Mouse (Mus musculus): ENCODE data around the gene Axdnd1. TPM values are rescaled to one million over a fixed set of nuclear protein-coding genes. Genes with fewer than 3 reads are reported as not detected.
"Not testable (repeated sequence)": the region's sequence is repeated elsewhere in the genome, so short reads cannot be mapped to it uniquely, and the experiment has no call there.

The Axdnd1 gene
- total RNA-seq, 1 experiment from 2014 or later, result not detected

GRCm38 (mm10) chr1:156365740-156366139, 55.2 kb downstream of the Axdnd1 start, which contains the start of gene Gm2000:
Gene Gm2000 (plus strand): TSS chr1:156366040.
- ATAC-seq (replicated peaks; ENCODE audit: insufficient number of reproducible peaks, low FRiP score, low TSS enrichment, poor library complexity, severe bottlenecking), result no peak

- ATAC-seq (replicated peaks; ENCODE audit: insufficient number of reproducible peaks, low FRiP score, low TSS enrichment, poor library complexity, severe bottlenecking), result no peak
Observed at GRCm38 (mm10) chr1:156352466-156352865, 68.5 kb downstream of the Axdnd1 start.

GRCm38 (mm10) chr1:156350441-156350840, 70.5 kb downstream of the Axdnd1 start:
- ATAC-seq (replicated peaks; ENCODE audit: insufficient number of reproducible peaks, low FRiP score, low TSS enrichment, poor library complexity, severe bottlenecking), result no peak

- no peak for ATAC-seq (replicated peaks; ENCODE audit: insufficient number of reproducible peaks, low FRiP score, low TSS enrichment, poor library complexity, severe bottlenecking)
Observed at GRCm38 (mm10) chr1:156349031-156349430, 71.9 kb downstream of the Axdnd1 start.

- no peak for ATAC-seq (replicated peaks; ENCODE audit: insufficient number of reproducible peaks, low FRiP score, low TSS enrichment, poor library complexity, severe bottlenecking)
Observed at GRCm38 (mm10) chr1:156345633-156346032, 75.3 kb downstream of the Axdnd1 start.

GRCm38 (mm10) chr1:156344433-156344832, 76.5 kb downstream of the Axdnd1 start:
- ATAC-seq (replicated peaks; ENCODE audit: insufficient number of reproducible peaks, low FRiP score, low TSS enrichment, poor library complexity, severe bottlenecking), result no peak

- ATAC-seq (replicated peaks; ENCODE audit: insufficient number of reproducible peaks, low FRiP score, low TSS enrichment, poor library complexity, severe bottlenecking), result no peak
Observed at GRCm38 (mm10) chr1:156340847-156341246, 80.1 kb downstream of the Axdnd1 start.

- ATAC-seq (replicated peaks; ENCODE audit: insufficient number of reproducible peaks, low FRiP score, low TSS enrichment, poor library complexity, severe bottlenecking), result no peak
Observed at GRCm38 (mm10) chr1:156323126-156323525, 97.8 kb downstream of the Axdnd1 start.

- ATAC-seq (replicated peaks; ENCODE audit: insufficient number of reproducible peaks, low FRiP score, low TSS enrichment, poor library complexity, severe bottlenecking), result no peak
Observed at GRCm38 (mm10) chr1:156310630-156311029, 110.3 kb downstream of the Axdnd1 start, which contains the start of gene Nphs2. Gene Nphs2 (plus strand): TSS chr1:156310727.

GRCm38 (mm10) chr1:156308595-156308994, 112.4 kb downstream of the Axdnd1 start:
- no peak for ATAC-seq (replicated peaks; ENCODE audit: insufficient number of reproducible peaks, low FRiP score, low TSS enrichment, poor library complexity, severe bottlenecking)

GRCm38 (mm10) chr1:156302911-156303749, 117.8 kb downstream of the Axdnd1 start, which contains the start of gene Tdrd5:
Gene Tdrd5 (minus strand): TSS chr1:156303664.
- ATAC-seq (replicated peaks; ENCODE audit: insufficient number of reproducible peaks, low FRiP score, low TSS enrichment, poor library complexity, severe bottlenecking), result no peak

GRCm38 (mm10) chr1:156290016-156290415, 130.9 kb downstream of the Axdnd1 start:
- ATAC-seq (replicated peaks; ENCODE audit: insufficient number of reproducible peaks, low FRiP score, low TSS enrichment, poor library complexity, severe bottlenecking), result no peak

- not testable (repeated sequence) for ATAC-seq (replicated peaks; ENCODE audit: insufficient number of reproducible peaks, low FRiP score, low TSS enrichment, poor library complexity, severe bottlenecking)
Observed at GRCm38 (mm10) chr1:156289222-156289587, 131.8 kb downstream of the Axdnd1 start.

GRCm38 (mm10) chr1:156288556-156289221, 132.3 kb downstream of the Axdnd1 start:
- no peak for ATAC-seq (replicated peaks; ENCODE audit: insufficient number of reproducible peaks, low FRiP score, low TSS enrichment, poor library complexity, severe bottlenecking)

- no peak for ATAC-seq (replicated peaks; ENCODE audit: insufficient number of reproducible peaks, low FRiP score, low TSS enrichment, poor library complexity, severe bottlenecking)
Observed at GRCm38 (mm10) chr1:156285541-156285896, 135.4 kb downstream of the Axdnd1 start.

- no peak for ATAC-seq (replicated peaks; ENCODE audit: insufficient number of reproducible peaks, low FRiP score, low TSS enrichment, poor library complexity, severe bottlenecking)
Observed at GRCm38 (mm10) chr1:156284851-156285540, 136.0 kb downstream of the Axdnd1 start.

- no peak for ATAC-seq (replicated peaks; ENCODE audit: insufficient number of reproducible peaks, low FRiP score, low TSS enrichment, poor library complexity, severe bottlenecking)
Observed at GRCm38 (mm10) chr1:156284207-156284606, 136.8 kb downstream of the Axdnd1 start.

- no peak for ATAC-seq (replicated peaks; ENCODE audit: insufficient number of reproducible peaks, low FRiP score, low TSS enrichment, poor library complexity, severe bottlenecking)
Observed at GRCm38 (mm10) chr1:156280131-156280530, 140.8 kb downstream of the Axdnd1 start.

- ATAC-seq (replicated peaks; ENCODE audit: insufficient number of reproducible peaks, low FRiP score, low TSS enrichment, poor library complexity, severe bottlenecking), result no peak; the same call in 1 of the 2 replicates
Observed at GRCm38 (mm10) chr1:156273647-156274046, 147.3 kb downstream of the Axdnd1 start.
